Mouse (Mus musculus) CH12.LX (cell line): ENCODE results near the gene Lrrc1.

Source experiments
- CTCF ChIP-seq, 2 experiments: IDR thresholded peaks in 1 of 2; conservative IDR thresholded peaks in 1 of 2; 2 replicates each; pipeline ENCODE4 v1.5.1; 2011 to 2012; ENCODE audit warnings: low read depth in 2 of 2, low read length in 2 of 2, improper control_type of control experiment in 1 of 2, inconsistent platforms in 1 of 2, mild to moderate bottlenecking in 1 of 2, moderate library complexity in 1 of 2
- NRF1 ChIP-seq: IDR thresholded peaks from 2 replicates; pipeline ENCODE4 v1.6.1; 2014; ENCODE audit warnings: low read depth, mild to moderate bottlenecking, inconsistent platforms, low read length, improper control_type of control experiment, moderate library complexity
- POLR2A ChIP-seq: IDR thresholded peaks from 2 replicates; pipeline ENCODE4 v1.6.1; 2011; ENCODE audit warnings: low read depth, mild to moderate bottlenecking, improper control_type of control experiment, low read length
- UBTF ChIP-seq: IDR thresholded peaks from 2 replicates; pipeline ENCODE4 v1.6.1; 2012; ENCODE audit warnings: low read depth, mild to moderate bottlenecking, inconsistent platforms, low read length, improper control_type of control experiment, moderate library complexity
- USF1 ChIP-seq: IDR thresholded peaks from 2 replicates; pipeline ENCODE4 v1.6.1; 2014; ENCODE audit warnings: low read depth, mild to moderate bottlenecking, inconsistent platforms, low read length, improper control_type of control experiment

DNA sequence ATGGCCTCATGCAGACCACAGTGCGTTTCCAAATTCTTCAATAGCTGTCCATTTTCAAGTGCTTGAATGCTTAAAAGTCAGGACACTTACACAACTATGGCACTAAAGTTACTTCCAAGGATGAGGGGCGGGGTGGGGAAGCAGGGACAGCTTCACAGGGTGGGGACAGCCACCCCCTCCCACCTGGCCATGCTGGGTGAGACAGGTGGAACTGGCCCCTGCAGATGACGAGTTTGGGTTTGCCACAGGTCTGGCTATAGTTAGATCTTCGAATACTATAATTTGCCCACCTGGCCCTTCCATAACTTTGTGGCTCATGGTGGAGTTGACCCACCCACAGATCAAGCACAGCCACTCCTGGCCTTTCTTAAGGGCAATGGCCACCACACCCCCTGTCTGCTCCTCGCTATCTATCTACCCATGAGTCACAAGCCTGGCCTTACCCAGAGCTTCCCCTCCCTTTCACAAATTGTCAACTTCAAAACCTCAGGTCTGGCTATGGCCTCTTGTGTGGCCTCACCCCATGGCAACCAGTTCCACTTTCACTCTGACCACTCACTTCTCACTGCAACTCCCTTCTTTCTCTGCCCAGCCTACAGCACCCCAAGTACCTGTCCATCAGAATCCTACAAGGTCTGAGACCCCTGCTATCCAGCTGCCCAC, 16.2 kb downstream of the Lrrc1 start:
- TF ChIP-seq USF1, result no peak
- TF ChIP-seq POLR2A, result no peak
- no peak for TF ChIP-seq UBTF
- TF ChIP-seq NRF1, result no peak
- no peak for TF ChIP-seq CTCF (conservative IDR thresholded peaks at IDR 0.05 in 1 of 2, IDR thresholded peaks at IDR 0.05 in 1 of 2; ENCODE audit: low read depth in 2 of 2, low read length in 2 of 2)
